Mouse (Mus musculus) NIH3T3 (cell line): ENCODE measurements around the gene Kmt5b.
A peak's percentile ranks its signal among the peaks of the same experiment; 100 is the strongest.

Experiments
- DNase-seq: peaks from one replicate; pipeline ENCODE4 v3.0.0-alpha.2; 2012; ENCODE audit warnings: low read depth

Gene Kmt5b

GRCm38 (mm10) chr19:3768697-3769383 is 1.6 kb downstream of the Kmt5b start:
- peak; percentile 97 for DNase-seq

GRCm38 (mm10) chr19:3769533-3769932 is 2.3 kb downstream of the Kmt5b start:
- DNase-seq: no peak

- peak; percentile 82 for DNase-seq
Observed at GRCm38 (mm10) chr19:3774159-3774558, 6.9 kb downstream of the Kmt5b start.

- DNase-seq: no peak
Observed at GRCm38 (mm10) chr19:3778713-3779112, 11.5 kb downstream of the Kmt5b start.

- DNase-seq: peak; percentile 65
Observed at GRCm38 (mm10) chr19:3790077-3790476, 22.9 kb downstream of the Kmt5b start.

GRCm38 (mm10) chr19:3805526-3805925 is 38.3 kb downstream of the Kmt5b start:
- DNase-seq: no peak

GRCm38 (mm10) chr19:3810536-3811233 is 43.5 kb downstream of the Kmt5b start:
- peak; percentile 56 for DNase-seq

GRCm38 (mm10) chr19:3814461-3814860 is 47.2 kb downstream of the Kmt5b start:
- no peak for DNase-seq

- DNase-seq: no peak
Observed at GRCm38 (mm10) chr19:3815824-3816223, 48.6 kb downstream of the Kmt5b start.

GRCm38 (mm10) chr19:3819080-3819479 is 51.9 kb downstream of the Kmt5b start:
- no peak for DNase-seq

GRCm38 (mm10) chr19:3819899-3820444 is 52.8 kb downstream of the Kmt5b start:
- no peak for DNase-seq

GRCm38 (mm10) chr19:3825044-3825443 is 57.8 kb downstream of the Kmt5b start:
- DNase-seq: no peak

- peak; percentile 56 for DNase-seq
Observed at GRCm38 (mm10) chr19:3829863-3830262, 62.6 kb downstream of the Kmt5b start.

GRCm38 (mm10) chr19:3831716-3832115 is 64.5 kb downstream of the Kmt5b start:
- no peak for DNase-seq

GRCm38 (mm10) chr19:3832851-3833353 is 65.7 kb downstream of the Kmt5b start:
- peak; percentile 50 for DNase-seq

GRCm38 (mm10) chr19:3834301-3834700 is 67.1 kb downstream of the Kmt5b start:
- no peak for DNase-seq

GRCm38 (mm10) chr19:3836791-3837190 is 69.6 kb downstream of the Kmt5b start:
- no peak for DNase-seq

GRCm38 (mm10) chr19:3838931-3839330 is 71.7 kb downstream of the Kmt5b start:
- peak; percentile 60 for DNase-seq

GRCm38 (mm10) chr19:3839686-3840085 is 72.5 kb downstream of the Kmt5b start:
- DNase-seq: peak; percentile 64

- DNase-seq: no peak
Observed at GRCm38 (mm10) chr19:3840214-3840651, 73.0 kb downstream of the Kmt5b start.

GRCm38 (mm10) chr19:3840685-3841084 is 73.5 kb downstream of the Kmt5b start:
- no peak for DNase-seq

- DNase-seq: no peak
Observed at GRCm38 (mm10) chr19:3842359-3843148, 75.3 kb downstream of the Kmt5b start.
